Mouse (Mus musculus): ENCODE data around the gene Arhgef40. TPM values are rescaled to one million over a fixed set of nuclear protein-coding genes. Genes with fewer than 3 reads are reported as not detected.

Arhgef40 gene
- polyA plus RNA-seq, 1 experiment from 2014 or later: 154 TPM

- WGBS: 71% methylated on average over 5 of the region's 5 CpGs
- Histone ChIP-seq H3K36me3 (ENCODE audit: control insufficient read depth, insufficient read depth, low read length) (no peaks in the 10 kb centered on the region; the same call in 1 of the 2 replicates), H3K27me3 (ENCODE audit: control insufficient read depth, insufficient read depth, low read length) (no peaks in the 10 kb centered on the region), H3K27ac (replicated peaks; ENCODE audit: low read depth, low read length) (no peak overlapping the region), H3K4me1 (ENCODE audit: control insufficient read depth, insufficient read depth, low read length) (peaks cover 37% of the 10 kb centered on the region), H3K4me3 (ENCODE audit: low read depth, low read length) (no peak overlapping the region), H3K9ac (ENCODE audit: low read length) (no peak overlapping the region), H3K4me2 (ENCODE audit: low read depth, severe bottlenecking) (peak overlapping the region; percentile 58; the same call in 1 of the 2 replicates), H3K9me3 (ENCODE audit: control insufficient read depth, low read length) (no peaks in the 10 kb centered on the region)
- DNase-seq (ENCODE audit: low spot score): peak; percentile 20
- ATAC-seq (ENCODE audit: insufficient number of reproducible peaks, low FRiP score, low TSS enrichment, low read depth): no peak
Observed at GRCm38 (mm10) chr14:52012553-52012952, 28.0 kb downstream of the Arhgef40 start.

- WGBS: 60% methylated on average over 8 of the region's 8 CpGs
- Histone ChIP-seq H3K4me3 (ENCODE audit: low read depth, low read length) (peak overlapping the region; percentile 70), H3K4me2 (ENCODE audit: low read depth, severe bottlenecking) (peak overlapping the region; percentile 58), H3K9ac (ENCODE audit: low read length) (peak overlapping the region; percentile 92), H3K36me3 (ENCODE audit: control insufficient read depth, insufficient read depth, low read length) (no peaks in the 10 kb centered on the region; the same call in 1 of the 2 replicates), H3K27ac (replicated peaks; ENCODE audit: low read depth, low read length) (peak overlapping the region; percentile 96), H3K4me1 (ENCODE audit: control insufficient read depth, insufficient read depth, low read length) (peaks cover 37% of the 10 kb centered on the region), H3K27me3 (ENCODE audit: control insufficient read depth, insufficient read depth, low read length) (no peaks in the 10 kb centered on the region), H3K9me3 (ENCODE audit: control insufficient read depth, low read length) (no peaks in the 10 kb centered on the region)
- ATAC-seq (ENCODE audit: insufficient number of reproducible peaks, low FRiP score, low TSS enrichment, low read depth): no peak
- no peak for DNase-seq (ENCODE audit: low spot score)
Observed at GRCm38 (mm10) chr14:52013021-52013610, 28.6 kb downstream of the Arhgef40 start.

DNA sequence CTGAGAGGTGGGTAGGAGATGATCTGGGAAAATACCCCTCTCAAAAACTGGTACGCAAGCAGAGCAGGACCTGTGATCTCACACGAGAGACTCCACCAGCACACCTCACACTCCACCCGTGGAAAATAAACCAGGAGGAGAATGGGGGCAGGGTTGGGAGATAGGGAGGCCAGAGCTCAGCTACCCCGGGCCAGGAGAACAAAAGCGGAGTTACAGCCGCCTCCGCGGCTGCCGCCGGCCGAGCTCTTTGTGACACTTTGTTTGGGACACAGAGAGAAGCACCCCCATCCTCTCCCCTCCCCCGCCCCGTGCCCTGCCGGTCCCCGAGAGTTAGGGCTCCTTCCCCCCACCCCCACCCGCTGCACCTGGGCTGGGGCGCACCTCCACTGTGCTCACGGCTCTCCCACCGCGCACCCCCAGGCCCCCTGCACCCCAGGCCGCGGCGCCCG is 29.3 kb downstream of the Arhgef40 start:
- Histone ChIP-seq H3K4me1 (ENCODE audit: control insufficient read depth, insufficient read depth, low read length) (peaks cover 37% of the 10 kb centered on the region), H3K27me3 (ENCODE audit: control insufficient read depth, insufficient read depth, low read length) (no peaks in the 10 kb centered on the region), H3K36me3 (ENCODE audit: control insufficient read depth, insufficient read depth, low read length) (no peaks in the 10 kb centered on the region; the same call in 1 of the 2 replicates), H3K27ac (replicated peaks; ENCODE audit: low read depth, low read length) (peak overlapping the region; percentile 96), H3K9ac (ENCODE audit: low read length) (peak overlapping the region; percentile 92), H3K4me3 (ENCODE audit: low read depth, low read length) (peak overlapping the region; percentile 70), H3K4me2 (ENCODE audit: low read depth, severe bottlenecking) (peak overlapping the region; percentile 58), H3K9me3 (ENCODE audit: control insufficient read depth, low read length) (no peaks in the 10 kb centered on the region)
- DNase-seq (ENCODE audit: low spot score) (peak; percentile 69), ATAC-seq (ENCODE audit: insufficient number of reproducible peaks, low FRiP score, low TSS enrichment, low read depth) (peak; percentile 22)
- WGBS: 2% methylated on average over 17 of the region's 24 CpGs

DNA sequence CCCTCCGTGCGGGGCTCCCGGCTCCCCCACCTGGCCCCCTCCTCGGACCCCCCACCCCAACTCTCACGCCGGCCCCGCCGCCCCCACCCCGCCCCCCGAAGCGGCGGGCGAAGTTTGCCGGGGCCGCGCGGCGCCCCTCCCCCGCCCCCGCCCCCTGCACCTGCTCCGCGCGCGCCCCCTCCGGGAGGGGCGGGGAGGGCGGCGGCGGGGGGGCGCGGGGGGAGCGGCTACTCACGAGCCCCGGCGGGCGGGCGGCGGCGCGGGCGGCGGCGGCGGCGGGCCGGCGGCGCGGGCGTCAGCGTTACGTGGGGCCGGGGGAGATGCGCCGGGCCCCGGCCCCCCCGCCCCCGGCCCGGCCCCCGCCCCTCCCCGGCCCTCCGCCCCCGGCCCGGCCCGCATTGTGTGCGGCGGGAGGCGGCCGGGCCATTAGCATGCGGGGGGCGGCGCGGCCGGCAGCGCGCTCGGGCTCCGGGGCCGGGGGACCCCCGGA is 29.8 kb downstream of the Arhgef40 start:
- peak overlapping the region; percentile 58 for H3K4me2 ChIP-seq (ENCODE audit: low read depth, severe bottlenecking)
- H3K36me3 ChIP-seq (ENCODE audit: control insufficient read depth, insufficient read depth, low read length): no peaks in the 10 kb centered on the region
- WGBS: 0% methylated on average over 4 of the region's 80 CpGs
- peaks cover 36% of the 10 kb centered on the region for H3K4me1 ChIP-seq (ENCODE audit: control insufficient read depth, insufficient read depth, low read length)
- DNase-seq (ENCODE audit: low spot score) (no peak), ATAC-seq (ENCODE audit: insufficient number of reproducible peaks, low FRiP score, low TSS enrichment, low read depth) (no peak)
- H3K9me3 ChIP-seq (ENCODE audit: control insufficient read depth, low read length): no peaks in the 10 kb centered on the region
- peak overlapping the region; percentile 70 for H3K4me3 ChIP-seq (ENCODE audit: low read depth, low read length)
- H3K27me3 ChIP-seq (ENCODE audit: control insufficient read depth, insufficient read depth, low read length): no peaks in the 10 kb centered on the region
- peak overlapping the region; percentile 92 for H3K9ac ChIP-seq (ENCODE audit: low read length)
- peak overlapping the region; percentile 96 for H3K27ac ChIP-seq (replicated peaks; ENCODE audit: low read depth, low read length)

GRCm38 (mm10) chr14:52014761-52015311 is 30.3 kb downstream of the Arhgef40 start:
- DNase-seq (ENCODE audit: low spot score) (peak; percentile 78), ATAC-seq (ENCODE audit: insufficient number of reproducible peaks, low FRiP score, low TSS enrichment, low read depth) (0 out of 2 replicates have a peak, but pooled peaks have one; percentile 19)

DNA sequence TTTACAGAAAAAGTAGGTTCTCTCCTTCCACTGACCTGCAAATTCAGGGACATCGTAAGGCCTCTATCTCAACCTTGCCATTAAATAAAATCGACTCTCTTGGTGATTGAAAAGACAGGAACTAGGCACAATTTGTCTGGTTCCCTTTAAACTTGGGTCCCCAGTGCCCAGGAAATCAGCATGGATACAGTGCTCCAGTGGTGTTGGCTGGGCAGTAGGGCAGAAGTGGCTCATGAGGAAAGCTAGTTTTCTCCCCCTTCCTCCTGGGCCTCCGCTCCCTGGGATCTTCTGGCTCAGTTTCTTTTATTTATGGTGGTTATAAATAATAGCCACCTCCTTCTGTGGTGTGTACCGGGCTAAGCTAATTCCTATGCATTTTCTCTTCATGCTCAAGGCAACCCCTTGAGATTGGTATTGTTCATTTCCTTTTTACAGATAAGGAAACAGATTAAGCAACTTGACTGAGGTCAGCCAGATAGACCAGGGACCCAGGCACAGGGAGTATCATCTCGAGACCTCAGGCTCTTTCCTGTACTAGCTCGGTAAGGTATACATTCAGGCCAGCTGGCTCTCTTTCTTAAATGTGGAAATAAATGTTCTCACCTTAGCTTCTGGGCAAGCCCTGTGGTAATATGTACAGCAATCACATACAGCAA is 31.1 kb downstream of the Arhgef40 start, which contains the start of gene Tmem253:
Gene Tmem253 (plus strand): TSS at position 214 of the 656 bp plus-strand sequence.
- Histone ChIP-seq H3K9me3 (ENCODE audit: control insufficient read depth, low read length) (no peaks in the 10 kb centered on the region), H3K9ac (ENCODE audit: low read length) (peak within 1 kb of the TSS; percentile 92), H3K4me3 (ENCODE audit: low read depth, low read length) (peak within 1 kb of the TSS; percentile 70), H3K27me3 (ENCODE audit: control insufficient read depth, insufficient read depth, low read length) (no peaks in the 10 kb centered on the region), H3K4me2 (ENCODE audit: low read depth, severe bottlenecking) (peak within 1 kb of the TSS; percentile 58), H3K27ac (replicated peaks; ENCODE audit: low read depth, low read length) (peak within 1 kb of the TSS; percentile 96), H3K36me3 (ENCODE audit: control insufficient read depth, insufficient read depth, low read length) (no peaks in the 10 kb centered on the region), H3K4me1 (ENCODE audit: control insufficient read depth, insufficient read depth, low read length) (peaks cover 26% of the 10 kb centered on the region)
- no peak for ATAC-seq (ENCODE audit: insufficient number of reproducible peaks, low FRiP score, low TSS enrichment, low read depth)
- DNase-seq (ENCODE audit: low spot score): no peak
- WGBS: 37% methylated on average over 6 of the region's 6 CpGs

More at GRCm38 (mm10) chr14:52014761-52015311, 30.3 kb downstream of the Arhgef40 start:
- H3K9me3 ChIP-seq (ENCODE audit: control insufficient read depth, low read length): no peaks in the 10 kb centered on the region
- peak overlapping the region; percentile 58 for H3K4me2 ChIP-seq (ENCODE audit: low read depth, severe bottlenecking)
- WGBS: 1% methylated on average over 19 of the region's 28 CpGs
- H3K4me1 ChIP-seq (ENCODE audit: control insufficient read depth, insufficient read depth, low read length): peaks cover 32% of the 10 kb centered on the region
- peak overlapping the region; percentile 70 for H3K4me3 ChIP-seq (ENCODE audit: low read depth, low read length)
- no peaks in the 10 kb centered on the region for H3K36me3 ChIP-seq (ENCODE audit: control insufficient read depth, insufficient read depth, low read length)
- H3K27ac ChIP-seq (replicated peaks; ENCODE audit: low read depth, low read length): peak overlapping the region; percentile 96
- H3K27me3 ChIP-seq (ENCODE audit: control insufficient read depth, insufficient read depth, low read length): no peaks in the 10 kb centered on the region
- peak overlapping the region; percentile 92 for H3K9ac ChIP-seq (ENCODE audit: low read length)

DNA sequence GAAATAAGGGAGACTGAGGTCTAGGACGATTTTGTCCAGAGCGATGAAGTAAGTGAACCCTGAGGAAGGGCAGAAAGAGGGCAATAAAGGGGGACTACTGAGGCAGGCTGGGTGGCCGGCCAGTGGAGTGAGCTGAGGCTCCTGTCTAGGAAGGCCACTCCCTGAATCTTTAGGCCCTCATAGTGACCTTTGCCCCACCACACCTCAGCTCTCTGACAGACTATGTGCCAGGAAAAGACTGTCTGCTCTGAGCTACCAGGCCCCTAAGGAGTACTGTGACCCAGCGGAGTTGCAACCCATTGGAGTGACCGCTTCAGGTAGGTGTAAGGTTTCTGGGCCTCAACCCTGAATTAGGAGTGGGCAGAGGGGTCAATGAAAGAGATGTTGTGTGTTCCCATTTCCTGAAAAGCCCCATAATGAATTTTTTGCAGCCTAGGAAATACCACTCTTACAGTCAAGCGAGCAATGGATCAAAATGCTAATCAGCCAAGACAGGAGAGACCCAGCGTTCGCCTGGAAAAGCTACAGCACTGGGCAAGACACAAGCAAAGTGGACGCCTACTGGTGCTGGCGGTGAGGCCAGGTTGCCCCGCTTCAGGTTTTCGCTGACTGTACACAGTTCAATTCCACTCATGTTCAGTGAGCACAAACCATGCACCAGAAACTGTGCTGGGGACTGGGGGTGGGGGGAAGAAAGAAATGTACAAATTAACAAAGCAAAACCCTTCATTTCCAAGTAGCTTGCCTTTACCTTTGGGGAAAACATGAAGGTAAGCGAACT is 32.3 kb downstream of the Arhgef40 start:
- Histone ChIP-seq H3K27me3 (ENCODE audit: control insufficient read depth, insufficient read depth, low read length) (no peaks in the 10 kb centered on the region), H3K36me3 (ENCODE audit: control insufficient read depth, insufficient read depth, low read length) (no peaks in the 10 kb centered on the region), H3K9me3 (ENCODE audit: control insufficient read depth, low read length) (no peaks in the 10 kb centered on the region), H3K4me3 (ENCODE audit: low read depth, low read length) (no peak overlapping the region), H3K27ac (replicated peaks; ENCODE audit: low read depth, low read length) (no peak overlapping the region), H3K4me2 (ENCODE audit: low read depth, severe bottlenecking) (no peak overlapping the region), H3K4me1 (ENCODE audit: control insufficient read depth, insufficient read depth, low read length) (peaks cover 19% of the 10 kb centered on the region), H3K9ac (ENCODE audit: low read length) (no peak overlapping the region)
- WGBS: 84% methylated on average over 13 of the region's 13 CpGs
- DNase-seq (ENCODE audit: low spot score): no peak
- no peak for ATAC-seq (ENCODE audit: insufficient number of reproducible peaks, low FRiP score, low TSS enrichment, low read depth)

- 84% methylated on average over 4 of the region's 4 CpGs for WGBS
- H3K4me1 ChIP-seq (ENCODE audit: control insufficient read depth, insufficient read depth, low read length): peaks cover 16% of the 10 kb centered on the region
- no peak overlapping the region for H3K27ac ChIP-seq (replicated peaks; ENCODE audit: low read depth, low read length)
- no peak for ATAC-seq (ENCODE audit: insufficient number of reproducible peaks, low FRiP score, low TSS enrichment, low read depth)
- no peaks in the 10 kb centered on the region for H3K27me3 ChIP-seq (ENCODE audit: control insufficient read depth, insufficient read depth, low read length)
- no peak overlapping the region for H3K4me3 ChIP-seq (ENCODE audit: low read depth, low read length)
- no peak overlapping the region for H3K4me2 ChIP-seq (ENCODE audit: low read depth, severe bottlenecking)
- no peak for DNase-seq (ENCODE audit: low spot score)
- H3K9me3 ChIP-seq (ENCODE audit: control insufficient read depth, low read length): no peaks in the 10 kb centered on the region
- no peaks in the 10 kb centered on the region for H3K36me3 ChIP-seq (ENCODE audit: control insufficient read depth, insufficient read depth, low read length)
- no peak overlapping the region for H3K9ac ChIP-seq (ENCODE audit: low read length)
Observed at GRCm38 (mm10) chr14:52017662-52018061, 33.1 kb downstream of the Arhgef40 start.

All from limb, embryonic 11.5 days (tissue).